Mouse (Mus musculus) left cerebral cortex, adult 11 months (tissue): ENCODE measurements around the gene Scp2.
A peak's percentile ranks its signal among the peaks of the same experiment; 100 is the strongest.

Source experiments
- DNase-seq: peaks from one replicate; pipeline ENCODE4 v3.0.0; 2022; ENCODE audit warnings: low spot score

Gene Scp2

DNA sequence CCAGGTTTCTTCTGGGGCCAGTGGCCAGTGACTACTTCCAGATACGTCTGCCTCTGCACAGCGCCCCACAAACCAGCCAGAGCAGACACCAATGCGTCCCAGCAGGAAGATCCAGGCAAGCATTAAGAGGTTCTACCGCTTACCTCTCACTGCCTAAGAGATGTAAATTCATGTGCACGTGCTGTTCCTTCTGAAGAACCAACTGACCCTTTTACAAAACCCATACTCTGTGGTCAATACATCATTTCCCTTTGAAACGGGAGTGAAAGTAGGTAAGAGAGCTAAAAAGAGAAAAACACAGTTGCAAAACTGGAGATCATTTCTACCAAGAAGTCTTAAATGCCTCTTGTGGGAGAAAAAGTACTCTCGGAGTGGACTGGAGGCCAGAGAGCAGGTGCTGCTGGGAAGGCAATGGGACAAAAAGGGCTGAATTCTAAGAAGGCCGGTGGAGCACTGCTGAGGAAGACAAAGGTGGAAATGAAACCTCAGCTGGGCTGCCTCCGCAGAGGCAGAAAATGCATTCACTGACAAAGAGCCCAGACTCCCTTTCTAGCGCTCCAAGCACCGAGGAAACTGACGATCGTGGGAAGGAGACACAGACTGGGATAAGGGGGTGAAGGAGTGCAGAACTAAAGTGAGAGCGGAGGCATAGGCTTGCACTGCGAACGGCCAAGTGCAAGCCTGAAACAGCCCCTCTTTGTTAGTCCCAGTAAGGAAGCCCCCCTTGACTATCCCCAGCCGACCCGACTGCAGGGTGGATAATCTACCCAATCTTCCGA is 85.0 kb downstream of the Scp2 start:
- peak; percentile 24 for DNase-seq

DNA sequence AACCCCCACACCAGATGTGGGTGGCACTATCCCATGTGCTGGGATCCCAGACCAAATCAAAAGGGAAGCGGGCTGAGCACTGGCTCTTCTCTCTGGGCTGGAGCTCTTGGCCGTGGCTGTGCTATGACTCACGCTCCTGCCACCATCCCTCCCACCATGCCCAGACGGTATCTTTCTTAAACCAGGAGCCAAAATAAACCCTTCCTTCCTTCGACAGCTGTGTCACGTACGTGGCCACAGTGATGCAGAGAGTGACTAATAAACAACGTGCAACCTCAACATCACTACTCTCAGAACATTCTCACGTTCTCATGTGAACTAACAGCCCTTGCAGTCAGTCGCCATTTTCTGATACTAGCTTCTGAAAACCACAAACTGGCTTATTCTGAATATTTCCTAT is 86.6 kb downstream of the Scp2 start:
- DNase-seq = peak; percentile 34

DNA sequence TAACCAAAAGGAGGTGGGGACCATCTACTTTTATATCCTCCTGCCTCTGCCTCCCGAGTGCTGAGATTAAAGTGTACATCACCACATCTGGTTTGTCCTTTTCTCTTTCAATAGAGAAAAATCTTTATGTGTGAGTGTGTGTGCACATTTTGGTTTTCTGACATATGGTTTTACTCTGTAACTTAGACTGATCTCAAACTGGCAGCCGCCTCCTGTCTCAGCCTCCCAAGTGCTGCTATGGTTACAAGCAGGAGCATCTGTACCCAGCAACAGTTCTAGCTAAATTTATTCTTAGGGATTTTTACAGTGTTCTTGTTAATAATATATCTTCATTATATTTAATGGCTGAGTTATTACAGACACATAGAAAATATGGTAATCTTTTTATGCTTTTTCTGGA is 87.6 kb downstream of the Scp2 start:
- no peak for DNase-seq

DNA sequence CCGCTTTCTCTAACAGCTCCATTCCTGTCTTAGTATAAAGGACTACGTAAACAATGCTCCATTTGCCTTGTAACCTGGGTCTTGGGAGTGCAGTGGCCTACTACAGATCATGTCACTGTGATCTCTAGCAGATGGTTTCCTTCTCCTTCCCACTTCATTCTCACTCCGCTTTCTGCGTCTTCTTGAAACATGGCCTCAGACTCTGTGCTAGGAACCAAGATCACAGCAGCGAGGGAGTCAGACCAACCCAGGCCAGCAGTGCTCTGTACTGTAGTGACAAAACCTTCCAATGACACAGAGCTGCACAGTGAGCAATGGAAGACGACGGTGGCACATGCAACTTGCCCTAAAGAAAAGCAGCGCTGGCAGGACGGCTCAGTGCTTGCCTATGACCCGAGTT is 88.9 kb downstream of the Scp2 start:
- DNase-seq = no peak

DNA sequence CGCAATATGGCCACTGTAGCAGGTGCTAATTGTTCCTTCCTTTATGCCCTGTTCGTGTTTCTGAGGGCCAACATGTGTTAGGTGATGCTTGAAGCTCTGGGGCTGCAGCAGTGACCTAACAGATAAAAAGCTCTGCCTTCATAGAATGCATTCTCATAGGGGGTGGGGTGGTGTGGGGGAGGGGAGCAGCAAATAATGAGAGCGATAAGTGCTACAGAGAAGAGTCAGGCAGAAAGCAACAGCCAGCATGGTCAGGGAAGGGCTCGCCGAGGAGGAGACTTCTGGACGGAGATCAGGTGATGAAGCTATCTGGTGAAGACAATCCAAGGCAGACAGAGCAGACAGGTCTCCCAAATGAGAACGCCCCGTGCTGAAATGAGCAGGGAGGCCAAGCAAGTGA is 92.1 kb downstream of the Scp2 start:
- DNase-seq = no peak

DNA sequence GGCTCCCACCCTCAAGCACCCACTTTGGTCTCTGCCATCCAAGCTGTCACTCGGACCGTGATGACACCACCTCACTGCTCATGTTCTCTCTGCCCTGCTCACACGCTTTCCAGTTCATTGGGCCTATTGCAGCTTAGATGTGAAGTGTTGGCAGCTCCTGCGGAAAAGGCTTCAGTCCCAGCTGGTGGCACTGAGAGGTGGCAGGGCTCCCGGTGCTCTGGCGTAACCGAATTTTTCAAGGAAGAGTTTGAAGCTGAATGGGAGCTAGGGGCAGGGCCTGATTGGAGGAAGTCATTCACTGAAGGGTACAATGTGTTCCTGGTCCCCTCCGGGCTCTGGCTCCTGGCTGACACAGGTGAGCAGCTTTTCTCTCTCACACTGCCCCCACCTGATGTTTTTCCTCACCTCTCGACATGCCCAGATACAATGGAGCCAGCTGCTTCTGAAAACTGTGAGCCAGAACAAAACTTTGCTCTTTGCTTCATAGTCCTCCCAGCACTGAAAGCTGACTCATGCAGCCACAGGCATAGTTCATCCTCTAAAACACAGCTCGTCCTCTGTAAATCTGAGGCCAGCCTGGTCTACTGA is 93.0 kb downstream of the Scp2 start:
- no peak for DNase-seq

DNA sequence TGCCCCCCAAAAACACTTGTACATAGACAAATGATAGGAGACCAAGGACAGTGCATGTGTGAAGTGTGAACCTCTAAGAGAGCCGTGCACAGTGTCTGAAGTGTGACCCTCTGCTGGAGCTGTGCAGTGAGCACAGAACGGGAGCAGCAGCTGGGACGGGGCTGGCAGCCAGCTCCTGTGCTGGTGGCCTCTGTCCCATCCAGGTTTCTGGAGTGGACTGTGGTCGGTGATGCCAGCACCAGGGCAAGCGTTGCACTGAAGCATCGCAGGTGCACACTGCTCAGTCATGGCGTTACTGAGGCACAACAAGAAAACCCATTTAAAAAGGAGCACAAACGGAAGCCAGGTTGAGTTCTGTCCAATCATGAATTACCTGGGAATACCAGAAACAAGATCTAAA is 98.7 kb downstream of the Scp2 start:
- DNase-seq = no peak

DNA sequence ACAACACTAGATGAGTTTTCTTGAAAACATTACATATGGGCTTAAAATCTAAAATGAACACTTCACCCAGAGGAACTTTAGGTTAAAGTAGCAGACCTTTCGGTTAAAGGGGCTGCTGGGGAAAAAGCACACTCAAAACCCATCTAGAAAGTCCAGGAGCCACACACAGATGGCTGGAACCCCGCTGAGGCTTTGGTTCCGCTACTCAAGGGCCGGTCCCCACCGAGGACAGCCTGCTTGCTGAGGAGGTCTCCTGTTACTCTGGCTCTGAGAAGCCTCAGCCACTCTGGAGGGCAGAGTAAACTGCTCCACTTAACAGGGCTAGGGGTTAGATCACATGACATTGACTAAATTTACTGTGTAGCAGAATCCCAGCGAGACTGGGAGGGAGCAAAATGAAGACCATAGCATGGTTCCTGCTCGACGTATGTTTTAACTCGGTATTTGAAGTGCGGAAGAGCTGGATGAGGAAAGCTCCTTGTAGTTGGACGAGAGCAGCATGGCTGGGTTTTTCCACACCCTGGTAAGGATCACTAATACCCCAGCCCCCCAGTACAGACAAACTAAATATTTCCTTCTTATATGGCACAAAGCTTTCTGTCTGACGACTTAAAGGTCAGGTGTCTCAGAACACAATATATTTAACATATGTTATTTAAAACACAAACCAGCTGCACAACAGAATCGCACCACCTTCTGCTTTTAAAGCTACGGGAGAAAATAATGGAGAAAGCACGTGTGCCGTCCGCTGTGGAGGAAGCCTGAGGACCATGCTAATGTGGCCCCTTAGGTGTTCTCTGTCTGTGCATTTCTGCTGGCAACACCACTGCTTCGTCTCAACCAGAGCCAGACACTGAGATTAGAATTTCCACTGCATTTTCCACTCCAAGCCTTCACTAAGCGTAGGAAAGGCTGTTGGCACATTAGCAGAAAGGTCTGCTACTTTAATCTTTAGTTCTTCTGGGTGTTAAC is 99.4 kb downstream of the Scp2 start:
- no peak for DNase-seq

DNA sequence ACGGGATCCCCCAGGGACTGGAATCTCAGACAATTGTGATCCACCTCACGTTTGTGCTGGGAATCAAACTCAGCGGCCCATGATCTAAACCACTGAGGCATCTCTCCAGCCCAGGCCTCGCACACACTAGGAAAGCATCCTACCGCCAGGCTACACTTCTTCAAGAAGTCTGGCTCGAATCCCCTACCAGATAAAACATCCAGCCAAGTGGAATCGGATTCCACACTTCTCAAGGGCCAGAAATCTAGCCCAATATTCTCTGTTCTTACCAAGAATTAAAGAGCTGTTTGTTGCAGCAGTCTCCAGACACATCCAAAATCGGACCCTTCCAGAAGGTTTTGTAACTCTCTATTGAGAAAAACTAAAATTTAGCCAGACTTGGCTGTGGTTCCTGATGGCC is 107.8 kb downstream of the Scp2 start:
- DNase-seq = no peak

DNA sequence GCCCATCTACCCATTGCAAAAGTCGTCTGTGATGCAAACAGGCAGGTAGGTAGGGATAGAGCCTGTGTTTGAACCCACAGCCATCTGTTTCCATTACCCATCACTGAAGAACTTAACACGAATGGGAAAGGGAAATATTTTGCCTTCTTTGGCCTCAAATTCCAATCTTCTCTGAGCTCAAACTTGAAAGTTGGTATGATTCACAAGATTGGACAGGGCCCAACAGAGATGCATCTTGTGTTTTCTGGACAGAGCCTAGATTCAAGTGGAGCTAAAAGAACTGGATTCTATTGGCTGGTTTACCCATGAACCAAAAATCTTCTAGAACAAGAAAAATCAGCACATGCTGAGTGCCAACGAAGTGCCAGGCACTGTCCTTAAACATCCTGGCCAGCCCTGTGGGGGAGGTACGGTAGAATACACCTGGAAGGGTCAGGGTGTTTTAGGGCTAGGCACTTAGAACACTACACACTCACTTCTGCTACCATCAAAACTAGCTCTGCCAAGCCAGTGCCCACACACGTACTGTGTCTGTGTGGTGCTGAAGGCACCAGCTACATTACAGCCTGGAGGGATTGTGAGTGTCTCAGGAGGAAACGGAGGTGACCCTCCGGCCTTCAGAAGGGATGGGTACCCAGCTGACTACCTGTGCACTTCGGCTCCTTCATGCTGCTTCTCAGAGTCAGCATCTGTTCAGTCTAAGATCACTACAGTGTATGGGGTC is 111.6 kb downstream of the Scp2 start:
- no peak for DNase-seq

DNA sequence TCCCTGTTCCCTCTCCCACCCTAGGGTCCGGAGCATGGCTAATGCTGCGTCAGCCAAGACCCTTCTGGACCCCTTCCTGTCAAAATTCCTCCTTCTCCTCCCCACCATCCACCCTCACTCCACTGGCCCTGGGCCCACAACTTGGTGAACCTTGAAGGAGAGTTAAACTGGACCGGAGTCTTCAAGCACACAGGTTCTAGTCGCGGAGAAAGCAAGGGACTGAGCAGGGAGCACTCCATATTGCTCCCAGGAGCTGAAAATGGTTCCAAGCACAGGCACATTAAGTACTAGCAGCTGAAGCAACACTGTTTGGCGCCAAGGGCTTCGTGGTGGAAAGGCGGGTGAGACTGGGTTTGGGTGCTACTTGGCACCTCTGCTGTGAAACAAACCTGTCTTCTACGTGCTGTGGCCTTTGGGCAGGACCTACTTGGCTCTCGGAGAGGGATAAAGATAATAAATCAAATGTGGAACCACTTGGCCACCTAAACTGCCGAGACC is 112.4 kb downstream of the Scp2 start:
- no peak for DNase-seq

DNA sequence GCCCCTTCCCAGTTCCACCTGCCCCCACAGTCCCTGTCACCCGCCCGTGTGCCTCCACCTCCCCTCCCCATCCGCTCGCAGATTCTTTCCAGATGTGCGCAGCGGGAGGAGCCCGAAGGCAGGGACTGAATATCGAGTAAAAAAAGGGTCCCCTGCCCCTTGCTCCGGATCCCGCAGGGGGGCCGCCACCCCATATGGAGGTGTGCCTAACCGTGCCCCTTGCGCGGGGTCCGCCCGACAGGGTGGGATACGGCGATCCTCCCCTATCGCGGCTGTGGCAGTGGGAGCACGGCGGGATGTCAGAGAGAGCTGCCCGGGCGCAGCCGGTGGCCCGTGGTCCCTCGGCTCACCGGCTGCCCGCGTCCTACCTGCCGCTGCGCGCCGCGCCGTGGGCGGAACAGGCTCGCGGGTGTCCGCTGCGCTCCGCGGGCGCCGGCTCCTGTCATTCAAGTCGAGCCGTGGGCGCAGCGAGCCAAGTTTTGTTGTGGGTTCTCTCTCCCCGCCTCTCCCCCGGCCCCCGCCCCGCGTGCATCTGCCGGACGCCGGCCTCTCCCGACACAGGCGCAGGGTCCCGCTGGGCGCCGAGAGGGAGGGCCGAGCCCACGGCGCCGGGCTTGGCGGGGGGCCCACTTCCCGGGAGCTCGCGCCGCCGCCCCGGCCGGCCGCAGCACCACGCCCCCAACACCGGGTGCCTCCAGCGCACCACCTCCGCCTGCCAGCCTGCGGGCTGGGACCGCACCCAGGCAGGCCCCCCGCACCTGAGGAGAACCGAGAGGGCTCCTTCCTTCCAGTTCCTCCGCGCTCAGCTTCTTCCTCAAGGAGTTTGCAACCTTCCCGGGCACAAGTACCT is 113.1 kb downstream of the Scp2 start:
- DNase-seq = no peak

DNA sequence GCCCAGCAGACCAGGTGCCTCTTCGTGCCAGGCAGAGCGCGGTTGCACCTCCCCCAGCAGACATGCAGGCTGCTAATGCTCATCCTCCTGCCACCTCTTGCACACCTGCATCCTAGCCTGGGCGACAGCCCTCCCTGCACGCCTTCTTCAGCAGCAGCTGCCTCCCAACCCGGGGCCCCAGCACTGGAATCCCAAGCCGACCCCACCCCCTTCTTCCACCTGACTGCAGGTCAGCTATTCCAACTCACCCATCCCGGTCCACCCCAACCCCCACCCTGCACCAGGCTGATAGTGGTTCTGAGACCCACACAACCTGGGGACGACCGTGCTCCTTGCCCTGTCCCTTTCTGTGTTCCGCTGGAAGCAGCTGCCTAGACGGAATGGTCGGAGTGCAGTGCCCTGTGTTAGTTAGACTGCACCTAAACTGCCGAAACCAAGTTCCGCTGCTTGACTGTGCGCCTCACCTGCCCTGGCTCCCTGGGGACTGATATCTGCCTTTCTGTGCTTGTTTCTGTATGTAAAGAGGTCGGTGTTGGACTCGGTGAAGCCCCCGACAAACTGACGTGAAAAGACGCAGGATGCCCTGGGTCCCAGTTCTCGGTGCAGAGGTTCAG is 113.8 kb downstream of the Scp2 start:
- no peak for DNase-seq

DNA sequence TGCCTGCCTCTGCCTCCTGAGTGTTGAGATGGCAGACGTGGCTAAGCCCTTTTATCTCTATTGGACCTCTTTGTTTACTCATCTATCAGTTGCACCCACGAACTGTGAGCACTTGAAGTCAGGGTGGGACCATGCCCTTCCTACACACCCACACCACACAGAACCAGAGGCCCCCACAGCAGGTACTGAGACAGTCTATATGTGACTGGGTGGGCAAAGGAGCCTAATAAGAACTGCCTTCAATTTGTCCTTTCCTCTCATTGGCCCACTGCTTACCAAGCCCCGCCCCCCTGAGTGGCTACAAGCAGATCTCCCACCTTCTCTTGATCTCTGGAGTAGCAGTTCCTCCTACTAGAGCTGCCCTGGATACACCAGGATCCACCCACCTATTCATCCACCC is 118.6 kb downstream of the Scp2 start:
- DNase-seq = no peak

DNA sequence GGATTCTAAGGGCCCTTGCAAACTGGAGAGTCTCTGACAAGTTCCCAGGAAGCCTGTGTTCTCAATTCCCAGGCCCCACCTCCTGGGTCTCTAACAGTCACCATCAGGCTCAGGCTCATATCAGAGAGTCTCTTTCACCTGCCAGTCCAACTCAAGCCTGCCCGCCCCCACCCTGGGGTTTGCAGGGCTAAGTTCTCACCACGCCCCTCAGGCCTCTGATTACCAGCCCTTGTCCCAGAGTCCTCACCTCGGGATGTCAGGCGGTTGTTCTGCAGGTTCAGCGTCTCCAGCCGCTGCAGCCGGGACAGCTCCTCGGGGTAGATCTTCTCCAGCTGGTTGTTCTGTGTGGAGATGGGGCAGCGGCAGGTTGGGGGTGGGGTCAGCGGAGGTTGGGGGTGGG is 119.5 kb downstream of the Scp2 start:
- no peak for DNase-seq

DNA sequence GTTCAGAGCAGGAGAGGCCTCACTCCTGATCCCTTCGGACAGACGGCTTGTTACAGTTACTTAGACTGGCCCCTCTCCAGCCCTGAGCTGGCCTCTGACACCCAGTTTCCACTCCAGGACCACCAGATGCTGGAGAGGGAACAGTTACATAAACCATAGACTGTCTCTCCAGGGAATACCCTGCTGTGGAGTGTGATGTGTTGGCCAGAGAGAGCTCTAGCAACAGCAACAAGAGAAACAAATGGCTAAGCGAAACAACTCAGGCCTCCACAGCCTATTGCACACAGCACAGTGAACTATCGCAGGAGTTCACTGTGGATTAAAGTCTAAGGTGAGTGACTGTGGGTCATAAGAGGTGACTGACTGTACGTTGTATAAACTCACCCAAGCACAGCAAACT is 120.2 kb downstream of the Scp2 start:
- DNase-seq = no peak

DNA sequence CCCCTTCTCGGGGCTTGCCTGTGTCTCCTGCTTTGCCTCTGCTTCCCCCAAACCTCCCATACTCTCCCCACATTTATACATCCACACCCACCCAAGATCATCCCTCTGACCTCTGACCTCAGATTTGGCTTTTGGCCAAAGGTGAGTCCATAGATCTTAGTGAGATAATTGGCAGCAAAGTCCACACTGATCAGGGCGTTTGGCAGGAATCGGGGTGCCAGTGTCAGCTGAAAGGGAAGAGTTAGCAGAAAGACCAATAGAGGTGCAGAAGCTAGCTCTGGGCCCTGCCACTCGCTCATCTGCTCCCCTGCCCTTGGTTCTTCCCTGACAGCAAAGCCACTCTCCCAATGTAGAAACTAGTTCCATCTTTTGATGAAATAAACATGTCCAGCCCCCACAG is 121.6 kb downstream of the Scp2 start:
- DNase-seq = no peak

DNA sequence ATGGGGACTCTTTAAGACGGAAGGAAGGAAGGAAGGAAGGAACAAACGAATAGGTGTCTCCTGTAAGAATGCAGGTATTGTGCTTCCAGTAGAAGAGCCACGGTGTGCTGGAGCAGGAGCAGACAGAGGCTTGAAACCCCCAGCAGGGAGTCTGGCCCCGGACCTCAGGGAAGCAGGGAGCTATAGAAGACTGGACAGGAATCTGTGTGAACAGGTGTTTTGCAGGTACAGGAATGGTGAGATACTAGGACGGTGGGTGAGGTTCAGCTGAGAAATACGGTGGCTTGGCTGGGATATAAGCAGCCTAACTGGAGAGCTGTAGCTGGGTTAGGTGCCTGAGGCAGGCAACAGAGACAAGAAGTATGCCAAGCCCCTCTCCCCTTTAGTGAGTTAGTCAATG is 124.6 kb downstream of the Scp2 start:
- no peak for DNase-seq

DNA sequence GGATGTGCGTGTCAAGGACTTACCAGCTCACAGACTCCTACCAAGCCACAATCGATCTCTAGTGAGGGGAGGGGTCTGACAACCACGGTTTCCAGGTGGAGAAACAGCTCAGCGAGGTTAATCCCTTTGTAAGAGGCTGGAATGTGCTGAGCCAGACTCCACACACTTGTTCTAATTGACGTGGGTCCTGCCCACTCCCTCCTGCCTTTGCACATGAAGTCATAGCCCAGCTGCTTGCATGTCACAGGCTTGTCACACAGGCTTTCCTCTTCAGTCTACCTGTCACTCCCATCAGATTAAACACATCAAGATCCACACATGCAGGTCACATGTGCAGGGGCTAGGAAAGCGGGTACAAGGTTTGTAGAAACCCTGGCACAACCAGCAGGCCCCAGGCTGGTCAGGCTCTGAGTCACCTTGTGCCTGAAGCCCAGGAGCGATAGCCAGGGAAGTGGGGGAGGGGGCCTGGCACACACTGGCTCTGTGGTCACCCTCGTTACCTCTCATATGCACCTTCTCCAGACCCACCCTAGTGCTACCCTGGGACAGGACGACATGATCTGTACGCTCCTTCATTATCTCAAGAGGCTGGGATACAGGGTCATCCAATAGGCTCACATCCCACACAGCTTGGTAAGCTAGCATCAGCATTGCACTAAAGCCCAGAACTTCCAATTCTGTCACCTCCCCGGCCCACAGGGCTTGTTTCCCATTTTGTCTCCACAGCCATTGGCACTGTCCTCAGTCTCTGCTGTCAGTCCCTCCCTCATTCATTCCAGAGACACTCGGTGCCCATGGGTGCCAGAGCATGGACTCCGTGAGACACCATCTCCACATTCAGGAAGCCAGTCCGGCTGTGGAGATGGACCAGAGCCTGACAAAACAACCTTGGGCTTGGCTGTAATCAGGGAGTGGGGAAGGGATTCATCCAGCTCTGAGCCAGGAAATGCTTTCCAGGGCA is 125.6 kb downstream of the Scp2 start:
- no peak for DNase-seq
